Mouse (Mus musculus): ENCODE measurements around the gene Foxp1.

Foxp1 gene

GRCm38 (mm10) chr6:99011895-99012584 lies 510.5 kb downstream of the Foxp1 start:
- CTCF ChIA-PET: interaction anchor here (0.7 kb wide), 2 partner anchors 11 to 25 kb away, joined by 3 read pairs; no protein-coding TSS in a partner anchor

DNA sequence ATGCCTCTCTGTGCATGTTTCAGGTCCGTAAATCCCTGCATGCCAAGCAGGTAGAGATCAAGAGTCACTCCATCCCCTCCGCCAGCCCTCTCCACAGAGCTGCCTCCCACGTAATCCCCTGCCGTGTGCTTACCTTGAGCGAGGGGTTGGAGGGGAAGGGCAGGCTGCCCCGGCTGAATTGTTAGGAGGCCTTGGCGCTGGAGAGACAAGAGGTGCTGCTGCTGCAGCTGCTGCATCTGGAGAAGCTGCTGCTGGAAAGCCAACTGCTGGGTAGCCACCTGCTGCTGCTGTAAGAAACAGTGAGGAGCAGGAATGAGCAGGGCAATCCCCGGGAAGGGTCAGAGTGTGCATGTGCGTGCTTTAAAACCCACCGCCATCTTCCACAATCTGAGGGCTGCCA lies 512.8 kb downstream of the Foxp1 start:
- CTCF ChIA-PET: no interaction called here

- CTCF ChIA-PET: interaction anchor here (0.5 kb wide), 1 partner anchor 29 kb away, joined by 3 read pairs; no protein-coding TSS in a partner anchor
These were observed 514.0 kb downstream of the Foxp1 start for GRCm38 (mm10) chr6:99008565-99008964.

GRCm38 (mm10) chr6:99007542-99007941 lies 515.0 kb downstream of the Foxp1 start:
- CTCF ChIA-PET: no interaction called here

DNA sequence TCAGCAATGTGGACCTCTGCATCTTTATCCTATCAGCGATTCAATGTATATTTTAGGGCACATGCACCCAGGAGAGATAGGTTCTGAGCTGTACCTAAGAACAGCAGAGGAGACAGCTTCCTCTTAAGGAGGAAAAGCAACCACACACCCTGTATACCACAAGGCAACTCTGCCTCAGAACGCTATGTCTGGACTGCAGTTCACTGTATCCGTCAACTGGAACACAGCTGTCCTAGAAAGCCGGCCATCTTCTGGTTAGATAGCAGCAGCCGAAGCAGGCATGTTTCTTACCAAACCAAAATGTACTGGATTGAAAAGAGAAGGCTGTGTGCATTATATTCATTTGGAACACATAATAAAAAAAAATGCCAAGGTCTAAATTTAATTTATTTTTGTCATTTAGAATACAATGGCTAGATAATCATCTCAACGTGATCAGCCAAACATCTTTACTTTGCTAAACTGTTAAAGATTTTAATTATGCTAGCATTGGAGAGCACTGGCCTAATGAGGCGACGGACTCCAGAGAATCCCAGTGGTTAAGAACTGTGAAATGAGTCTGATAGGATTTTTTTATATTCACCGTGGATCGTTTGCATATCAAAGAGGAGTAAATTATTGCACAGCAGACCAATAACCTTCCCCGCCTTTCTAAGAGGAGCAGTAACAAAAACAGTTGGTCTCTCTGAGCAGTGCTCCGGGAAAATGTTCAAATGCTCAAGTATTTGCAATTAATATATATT lies 518.1 kb downstream of the Foxp1 start:
- CTCF ChIA-PET: no interaction called here

DNA sequence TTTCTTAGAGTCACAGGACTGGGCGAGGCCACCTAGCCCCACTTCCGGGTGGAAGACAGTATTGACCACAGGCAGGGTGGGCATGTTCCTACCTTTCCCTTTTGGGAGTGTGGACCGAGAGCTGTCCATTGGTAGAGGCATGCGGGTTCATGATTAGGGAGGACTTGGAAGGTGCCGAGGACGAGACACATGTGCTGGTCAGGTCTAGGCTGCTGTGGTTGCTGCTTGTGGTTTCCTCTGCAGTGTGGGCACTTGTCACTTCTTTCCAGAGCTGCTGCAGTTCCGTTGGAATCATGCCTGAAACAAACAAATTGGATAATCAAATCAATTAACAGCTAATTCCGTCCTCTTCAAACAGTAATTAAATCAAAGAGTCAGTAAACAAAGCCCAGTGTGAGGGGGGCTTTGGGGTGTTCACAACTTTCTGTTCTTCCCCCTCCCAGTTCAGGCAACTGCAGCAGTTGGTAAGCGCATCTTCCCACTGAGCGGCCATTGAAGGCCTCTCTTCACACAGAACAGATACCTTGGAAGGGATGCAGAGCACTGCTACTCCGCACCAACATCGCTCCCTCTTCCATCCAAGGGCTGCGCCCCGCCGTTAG lies 519.3 kb downstream of the Foxp1 start:
- CTCF ChIA-PET: interaction anchor here (0.7 kb wide), 1 partner anchor 47 kb away, joined by 3 read pairs; no protein-coding TSS in a partner anchor

- CTCF ChIA-PET: no interaction called here
These were observed 520.9 kb downstream of the Foxp1 start for GRCm38 (mm10) chr6:99001637-99002036.

DNA sequence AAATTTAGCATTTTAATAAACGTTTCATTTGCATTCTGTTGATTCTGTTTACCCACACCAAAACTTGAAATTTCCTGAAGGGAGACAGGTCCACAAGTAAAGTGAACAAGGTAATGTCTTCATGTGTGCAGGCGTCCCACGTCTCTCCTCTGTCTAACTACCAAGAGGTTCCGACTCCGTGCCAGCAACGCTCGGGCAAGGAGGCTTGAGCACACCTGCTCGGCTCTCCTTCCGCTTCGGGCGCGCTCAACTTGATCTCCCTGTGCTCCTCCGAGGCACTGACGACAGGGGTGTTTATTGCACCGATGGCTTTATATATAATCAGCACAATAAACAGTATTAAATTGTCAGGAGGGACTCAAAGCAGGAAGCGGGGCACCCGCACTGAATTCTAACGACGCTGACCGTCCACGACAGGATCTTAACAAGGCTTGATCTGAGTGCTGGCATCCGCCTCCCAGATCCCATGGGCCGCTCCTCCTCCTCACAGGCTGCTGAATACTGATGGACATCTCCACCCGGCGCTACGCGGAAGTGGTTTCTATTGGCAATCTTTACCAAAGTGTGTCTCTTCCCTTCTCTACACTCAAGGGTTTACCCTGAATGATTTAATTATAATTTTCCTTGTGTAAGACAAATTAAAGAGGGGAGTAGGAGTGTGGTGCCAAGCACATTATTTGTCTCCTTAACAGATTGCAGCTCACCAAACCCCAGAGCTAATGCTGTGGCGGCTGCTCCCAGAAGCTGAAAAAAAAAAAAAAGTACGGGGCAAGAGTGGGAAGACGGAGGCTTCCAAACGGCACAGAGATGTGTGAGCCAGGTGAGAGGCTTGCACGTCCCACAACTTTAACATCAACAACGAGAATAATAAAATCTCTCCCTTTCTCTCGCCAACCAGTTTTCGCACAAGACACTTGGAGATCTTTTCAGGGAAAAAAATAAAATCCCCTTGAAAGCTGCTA lies 523.3 kb downstream of the Foxp1 start:
- CTCF ChIA-PET: interaction anchor here (0.6 kb wide), 1 partner anchor 266 kb away, joined by 9 read pairs; no protein-coding TSS in a partner anchor

- CTCF ChIA-PET: interaction anchor here (0.6 to 0.7 kb wide), 3 partner anchors 30 to 356 kb away, joined by 3 to 4 read pairs (median 3); no protein-coding TSS in a partner anchor
These were observed 524.8 kb downstream of the Foxp1 start for GRCm38 (mm10) chr6:98997742-98998141.

DNA sequence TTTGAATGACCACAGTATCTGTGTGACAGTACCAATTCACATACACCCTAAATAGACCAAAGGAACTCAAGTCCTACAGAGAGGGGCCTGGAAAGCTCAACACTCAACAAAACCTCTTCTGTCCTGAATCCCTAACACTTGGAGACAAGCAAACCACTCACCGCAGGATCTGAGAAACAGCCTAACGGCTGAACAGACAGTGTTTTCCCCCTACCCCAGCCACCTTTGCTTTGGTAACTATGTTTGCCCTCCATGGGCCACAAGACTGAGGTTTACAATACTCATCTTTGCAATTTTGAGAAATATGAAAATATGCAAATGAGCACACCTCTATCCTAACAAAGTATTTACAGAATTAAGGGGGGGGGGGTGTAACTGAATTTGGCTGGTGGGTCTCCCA lies 525.7 kb downstream of the Foxp1 start:
- CTCF ChIA-PET: interaction anchor here (0.7 kb wide), 1 partner anchor 209 kb away, joined by 4 read pairs; no protein-coding TSS in a partner anchor

DNA sequence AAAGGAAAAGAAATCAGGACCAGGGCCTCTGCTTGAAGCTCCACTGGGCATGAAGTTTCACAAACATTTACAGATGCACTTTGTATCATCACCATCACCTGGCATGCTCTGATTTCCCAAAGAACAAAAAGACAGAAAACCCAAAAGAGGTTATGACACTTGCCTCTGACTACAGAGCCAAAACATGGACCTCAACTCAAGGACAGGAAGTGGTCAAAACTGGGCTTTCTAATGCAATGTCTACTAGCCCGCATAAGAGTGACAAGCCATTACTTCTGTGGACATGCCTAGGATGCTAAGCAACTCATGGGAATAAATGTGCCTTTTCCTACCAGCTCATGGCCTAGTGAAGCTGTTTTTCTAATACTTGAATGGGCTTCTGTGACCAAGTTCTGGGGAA lies 526.2 kb downstream of the Foxp1 start:
- CTCF ChIA-PET: no interaction called here

- CTCF ChIA-PET: no interaction called here
These were observed 526.8 kb downstream of the Foxp1 start for GRCm38 (mm10) chr6:98995681-98996080.

DNA sequence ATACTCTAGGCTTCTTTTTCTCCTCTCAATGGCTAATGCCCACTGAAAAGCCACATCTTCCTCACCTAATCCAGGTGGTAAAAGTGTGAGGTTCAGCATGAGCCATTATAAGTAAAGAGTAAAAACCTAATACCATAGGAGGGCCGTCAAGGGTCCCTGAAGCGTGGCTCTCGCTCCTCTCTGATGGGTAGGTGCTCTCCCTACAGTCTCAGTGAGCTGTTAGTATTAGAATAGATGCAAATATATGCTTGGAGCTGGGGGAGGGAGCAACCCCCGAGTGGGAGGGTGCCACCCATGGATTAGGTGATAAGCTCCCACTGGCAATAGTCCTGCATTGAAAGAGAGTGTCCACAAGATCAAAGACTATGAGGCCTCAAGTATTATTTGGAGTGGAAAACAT lies 527.6 kb downstream of the Foxp1 start:
- CTCF ChIA-PET: interaction anchor here (0.8 kb wide), 1 partner anchor 301 kb away, joined by 3 read pairs; no protein-coding TSS in a partner anchor

- CTCF ChIA-PET: interaction anchor here (0.7 to 0.8 kb wide), 3 partner anchors 24 to 301 kb away, joined by 3 to 7 read pairs (median 6); no protein-coding TSS in a partner anchor
These were observed 528.3 kb downstream of the Foxp1 start for GRCm38 (mm10) chr6:98994104-98994787.

GRCm38 (mm10) chr6:98993231-98993630 lies 529.3 kb downstream of the Foxp1 start:
- CTCF ChIA-PET: interaction anchor here (0.7 to 0.8 kb wide), 3 partner anchors 31 to 413 kb away, joined by 4 to 7 read pairs (median 6); no protein-coding TSS in a partner anchor

GRCm38 (mm10) chr6:98992772-98993147 lies 529.8 kb downstream of the Foxp1 start:
- CTCF ChIA-PET: interaction anchor here (0.6 to 0.7 kb wide), 3 partner anchors 83 to 413 kb away, joined by 3 to 7 read pairs (median 4); no protein-coding TSS in a partner anchor

GRCm38 (mm10) chr6:98991900-98992771 lies 530.4 kb downstream of the Foxp1 start:
- CTCF ChIA-PET: interaction anchor here (0.6 to 0.7 kb wide), 4 partner anchors 84 to 414 kb away, joined by 3 to 11 read pairs (median 6); no protein-coding TSS in a partner anchor

- CTCF ChIA-PET: interaction anchor here (1.5 kb wide), 1 partner anchor 25 kb away, joined by 3 read pairs; no protein-coding TSS in a partner anchor
These were observed 534.9 kb downstream of the Foxp1 start for GRCm38 (mm10) chr6:98987533-98988169.
